Mouse (Mus musculus): Measurements from ENCODE around the gene Pwp2. TPM values are rescaled to one million over a fixed set of nuclear protein-coding genes. Genes with fewer than 3 reads are reported as not detected.
"Not testable (repeated sequence)": the region's sequence is repeated elsewhere in the genome, so short reads cannot be mapped to it uniquely, and the experiment has no call there.

The Pwp2 gene
- polyA plus RNA-seq, 1 experiment from 2014 or later = 27.1 TPM

- Histone ChIP-seq H3K9me3 (no peaks in the 10 kb centered on the region), H3K27me3 (no peaks in the 10 kb centered on the region), H3K4me3 (replicated peaks) (no peak overlapping the region), H3K36me3 (no peaks in the 10 kb centered on the region), H3K27ac (no peak overlapping the region), H3K4me2 (no peak overlapping the region), H3K4me1 (replicated peaks) (peaks cover 21% of the 10 kb centered on the region), H3K9ac (replicated peaks) (no peak overlapping the region)
- ATAC-seq (ENCODE audit: insufficient number of reproducible peaks, insufficient read depth, low FRiP score, low TSS enrichment, low read depth) = no peak; the same call in 1 of the 2 replicates
- 69% methylated on average over 9 of the region's 9 CpGs for WGBS
Observed at GRCm38 (mm10) chr10:78127046-78127870, 57.7 kb downstream of the Pwp2 start.

GRCm38 (mm10) chr10:78126311-78126710 lies 58.6 kb downstream of the Pwp2 start:
- ATAC-seq (ENCODE audit: insufficient number of reproducible peaks, insufficient read depth, low FRiP score, low TSS enrichment, low read depth) = no peak
- Histone ChIP-seq H3K27me3 (no peaks in the 10 kb centered on the region), H3K36me3 (no peaks in the 10 kb centered on the region), H3K27ac (no peak overlapping the region), H3K4me3 (replicated peaks) (no peak overlapping the region), H3K9ac (replicated peaks) (no peak overlapping the region), H3K9me3 (no peaks in the 10 kb centered on the region), H3K4me1 (replicated peaks) (peaks cover 21% of the 10 kb centered on the region), H3K4me2 (no peak overlapping the region)
- 87% methylated on average over 5 of the region's 5 CpGs for WGBS

- H3K4me1 ChIP-seq (replicated peaks) = peaks cover 20% of the 10 kb centered on the region
- H3K27me3 ChIP-seq; H3K9ac ChIP-seq (replicated peaks); H3K4me3 ChIP-seq (replicated peaks); ATAC-seq (ENCODE audit: insufficient number of reproducible peaks, insufficient read depth, low FRiP score, low TSS enrichment, low read depth); H3K4me2 ChIP-seq; H3K9me3 ChIP-seq; H3K36me3 ChIP-seq; H3K27ac ChIP-seq: not testable (repeated sequence)
- 68% methylated on average over 8 of the region's 8 CpGs for WGBS
Observed at GRCm38 (mm10) chr10:78125061-78125460, 59.9 kb downstream of the Pwp2 start.

GRCm38 (mm10) chr10:78124137-78124536 lies 60.8 kb downstream of the Pwp2 start:
- WGBS = 73% methylated on average over 6 of the region's 6 CpGs
- not testable (repeated sequence) for H3K9ac ChIP-seq (replicated peaks); H3K4me2 ChIP-seq; H3K9me3 ChIP-seq; H3K27me3 ChIP-seq; H3K27ac ChIP-seq; ATAC-seq (ENCODE audit: insufficient number of reproducible peaks, insufficient read depth, low FRiP score, low TSS enrichment, low read depth); H3K36me3 ChIP-seq; H3K4me3 ChIP-seq (replicated peaks)
- H3K4me1 ChIP-seq (replicated peaks) = peaks cover 11% of the 10 kb centered on the region

Other genes starting within 250 kb of the Pwp2 start
- gene Trpm2, start 214.6 kb downstream of the Pwp2 start, polyA plus RNA-seq (2016; fragmentation: Nextera tagmentation; extraction: Ambion mirVana) = 0.29 and 0.53 TPM in 2 replicates
- gene 1810043G02Rik, start 206.6 kb downstream of the Pwp2 start, polyA plus RNA-seq (2016; fragmentation: Nextera tagmentation; extraction: Ambion mirVana) = 28.2 and 29.2 TPM in 2 replicates
- 172 and 174 TPM in 2 replicates for gene Pfkl, start 175.1 kb downstream of the Pwp2 start, polyA plus RNA-seq (2016; fragmentation: Nextera tagmentation; extraction: Ambion mirVana)
- gene Dnmt3l, start 143.2 kb downstream of the Pwp2 start, polyA plus RNA-seq (2016; fragmentation: Nextera tagmentation; extraction: Ambion mirVana) = not detected in 2 replicates
- gene Aire, start 141.5 kb downstream of the Pwp2 start, polyA plus RNA-seq (2016; fragmentation: Nextera tagmentation; extraction: Ambion mirVana) = 0.53 and 0.90 TPM in 2 replicates
- gene Icosl, start 115.8 kb downstream of the Pwp2 start, polyA plus RNA-seq (2016; fragmentation: Nextera tagmentation; extraction: Ambion mirVana) = 3.0 and 3.1 TPM in 2 replicates
- 30.9 and 34.0 TPM in 2 replicates for gene D10Jhu81e, start 15.4 kb downstream of the Pwp2 start, polyA plus RNA-seq (2016; fragmentation: Nextera tagmentation; extraction: Ambion mirVana)
- 17.0 and 18.8 TPM in 2 replicates for gene Trappc10, start 59.5 kb upstream of the Pwp2 start, polyA plus RNA-seq (2016; fragmentation: Nextera tagmentation; extraction: Ambion mirVana)
- 48.7 and 52.7 TPM in 2 replicates for gene Agpat3, start 167.3 kb upstream of the Pwp2 start, polyA plus RNA-seq (2016; fragmentation: Nextera tagmentation; extraction: Ambion mirVana)
- 330 and 340 TPM in 2 replicates for gene Rrp1, start 227.9 kb upstream of the Pwp2 start, polyA plus RNA-seq (2016; fragmentation: Nextera tagmentation; extraction: Ambion mirVana)
- 192 and 204 TPM in 2 replicates for gene Cstb, start 240.5 kb upstream of the Pwp2 start, polyA plus RNA-seq (2016; fragmentation: Nextera tagmentation; extraction: Ambion mirVana)

All from limb, embryonic 12.5 days (tissue).